Mouse (Mus musculus) midbrain, embryonic 11.5 days (tissue): ENCODE measurements at regions not wholly inside any gene's neighbourhood (a gene's known extent, or its start where the extent isn't known, plus 50 kb on each side); places are given as distances from the start of the nearest gene placed in this dataset.
A peak's percentile ranks its signal among the peaks of the same experiment; 100 is the strongest.

Experiments
- ATAC-seq: fragments of 200-750 bp; cut with Nextera tagmentation; 2 replicates; pipeline ENCODE4 v1.8.0; 2017; ENCODE audit warnings: moderate TSS enrichment, moderate library complexity; ENCODE audit not compliant: low FRiP score
- DNase-seq: peaks from one replicate; pipeline ENCODE4 v3.0.0; 2015; ENCODE audit warnings: low spot score; ENCODE audit errors: missing footprints
- H3K27ac ChIP-seq: fragments of 300-500 bp; sonication (generic); 2 replicates; pipeline ENCODE4 v1.5.1; 2014; ENCODE audit warnings: low read depth, low read length
- H3K27me3 ChIP-seq: fragments of 300-500 bp; sonication (generic); 2 replicates; pipeline ENCODE4 v1.6.1; 2014; ENCODE audit warnings: mild to moderate bottlenecking, low read length, moderate library complexity, mixed read lengths; ENCODE audit not compliant: control insufficient read depth, insufficient read depth
- H3K36me3 ChIP-seq: fragments of 300-500 bp; sonication (generic); 2 replicates; pipeline ENCODE4 v1.6.1; 2014; ENCODE audit warnings: mild to moderate bottlenecking, low read length, moderate library complexity, mixed read lengths; ENCODE audit not compliant: control insufficient read depth, insufficient read depth
- H3K4me1 ChIP-seq: fragments of 300-500 bp; sonication (generic); 2 replicates; pipeline ENCODE4 v1.6.1; 2014; ENCODE audit warnings: low read length; ENCODE audit not compliant: control insufficient read depth, insufficient read depth
- H3K4me2 ChIP-seq: fragments of 300-500 bp; sonication (generic); 2 replicates; pipeline ENCODE4 v1.6.1; 2014; ENCODE audit warnings: mild to moderate bottlenecking, moderate library complexity
- H3K4me3 ChIP-seq: fragments of 300-500 bp; sonication (generic); 2 replicates; pipeline ENCODE4 v1.5.1; 2014; ENCODE audit warnings: low read depth, low read length
- H3K9ac ChIP-seq: fragments of 300-500 bp; sonication (generic); 2 replicates; pipeline ENCODE4 v1.6.1; 2014; ENCODE audit warnings: low read length
- H3K9me3 ChIP-seq: fragments of 300-500 bp; sonication (generic); 2 replicates; pipeline ENCODE4 v1.6.1; 2016; ENCODE audit warnings: low read length; ENCODE audit not compliant: control insufficient read depth
- WGBS: fragments of 180-500 bp; shearing (Covaris S2); extraction: QIAGEN DNeasy Blood & Tissue Kit; methylation state at CpG from one replicate; pipeline ENCODE4 v1.1.7; 2014; 5-methylcytosine and 5-hydroxymethylcytosine counted together

- no peak overlapping the region for H3K4me2 ChIP-seq
- no peak overlapping the region for H3K4me3 ChIP-seq
- DNase-seq (no peak), ATAC-seq (no peak)
- H3K36me3 ChIP-seq, result no peaks in the 10 kb centered on the region
- WGBS, result 81% methylated on average over 3 of the region's 3 CpGs
- H3K4me1 ChIP-seq, result no peaks in the 10 kb centered on the region
- H3K27me3 ChIP-seq, result no peaks in the 10 kb centered on the region
- H3K27ac ChIP-seq, result no peak overlapping the region
- H3K9ac ChIP-seq, result no peak overlapping the region
- no peaks in the 10 kb centered on the region for H3K9me3 ChIP-seq
Observed at GRCm38 (mm10) chr13:43995623-43996022, 211.0 kb downstream of the Cd83 start.

GRCm38 (mm10) chr13:44001861-44002545, 217.4 kb downstream of the Cd83 start:
- no peak overlapping the region for H3K27ac ChIP-seq
- H3K4me2 ChIP-seq, result no peak overlapping the region
- H3K27me3 ChIP-seq, result no peaks in the 10 kb centered on the region
- H3K4me3 ChIP-seq, result no peak overlapping the region
- 64% methylated on average over 12 of the region's 12 CpGs for WGBS
- ATAC-seq (no peak), DNase-seq (no peak)
- H3K36me3 ChIP-seq, result no peaks in the 10 kb centered on the region
- peaks cover 2% of the 10 kb centered on the region; the same call in 1 of the 2 replicates for H3K4me1 ChIP-seq
- H3K9ac ChIP-seq, result no peak overlapping the region
- H3K9me3 ChIP-seq, result peaks cover 3% of the 10 kb centered on the region; the same call in 1 of the 2 replicates

GRCm38 (mm10) chr13:44012868-44013267, 228.3 kb downstream of the Cd83 start:
- no peak for ATAC-seq
- Histone ChIP-seq H3K4me1 (peaks cover under 1% of the 10 kb centered on the region; the same call in 1 of the 2 replicates), H3K9ac (no peak overlapping the region), H3K27ac (no peak overlapping the region), H3K4me2 (no peak overlapping the region), H3K4me3 (no peak overlapping the region), H3K27me3 (peaks cover 46% of the 10 kb centered on the region), H3K36me3 (no peaks in the 10 kb centered on the region), H3K9me3 (no peaks in the 10 kb centered on the region)
- 90% methylated on average over 2 of the region's 2 CpGs for WGBS
- no peak for DNase-seq

- H3K4me2 ChIP-seq, result peak overlapping the region; percentile 32
- WGBS, result 11% methylated on average over 8 of the region's 8 CpGs
- DNase-seq, result peak; percentile 93
- peaks cover 29% of the 10 kb centered on the region for H3K4me1 ChIP-seq
- no peak overlapping the region; the same call in 1 of the 2 replicates for H3K9ac ChIP-seq
- ATAC-seq, result peak; percentile 90
- H3K4me3 ChIP-seq, result no peak overlapping the region
- H3K27me3 ChIP-seq, result peaks cover 68% of the 10 kb centered on the region
- H3K9me3 ChIP-seq, result no peaks in the 10 kb centered on the region
- peak overlapping the region; percentile 47; the same call in 1 of the 2 replicates for H3K27ac ChIP-seq
- H3K36me3 ChIP-seq, result no peaks in the 10 kb centered on the region
Observed at GRCm38 (mm10) chr13:44018489-44019303, 234.1 kb downstream of the Cd83 start.

DNA sequence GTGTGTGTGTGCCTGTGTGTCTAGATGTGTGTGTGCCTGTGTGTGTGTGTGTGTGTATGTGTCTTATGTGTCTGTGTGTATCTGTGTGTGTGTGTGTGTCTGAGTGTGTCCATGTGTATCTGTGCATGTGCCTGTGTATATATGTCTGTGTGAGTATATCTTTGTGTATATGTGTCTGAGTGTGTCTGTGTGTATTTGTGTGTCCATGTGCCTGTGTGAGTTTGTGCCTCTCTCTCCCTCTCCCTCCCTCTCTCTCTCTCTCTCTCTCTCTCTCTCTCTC, 234.7 kb downstream of the Cd83 start:
- peaks cover 70% of the 10 kb centered on the region for H3K27me3 ChIP-seq

DNA sequence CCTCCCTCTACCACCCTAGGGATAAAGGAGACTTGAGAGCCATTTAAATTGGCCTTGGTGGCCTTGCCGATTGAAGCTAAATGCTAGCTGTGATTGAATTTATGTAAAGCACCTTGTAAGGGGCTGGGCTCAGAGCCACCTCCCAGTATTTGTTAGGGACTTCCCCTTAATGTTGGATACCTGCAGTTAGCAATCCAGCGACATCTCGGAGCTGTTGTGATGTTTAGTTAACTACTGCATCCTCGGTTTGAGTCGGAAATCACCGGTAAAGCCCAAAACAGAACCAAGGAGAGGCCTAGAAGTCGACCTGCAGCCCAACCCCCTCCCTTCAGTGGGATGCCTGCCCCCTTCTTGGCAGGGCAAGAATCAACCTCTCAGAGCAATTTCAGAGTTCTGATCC, 236.3 kb downstream of the Cd83 start:
- no peak overlapping the region for H3K4me2 ChIP-seq
- H3K9me3 ChIP-seq, result no peaks in the 10 kb centered on the region
- peaks cover 29% of the 10 kb centered on the region for H3K4me1 ChIP-seq
- 11% methylated on average over 7 of the region's 7 CpGs for WGBS
- peaks cover 69% of the 10 kb centered on the region for H3K27me3 ChIP-seq
- no peaks in the 10 kb centered on the region for H3K36me3 ChIP-seq
- H3K27ac ChIP-seq, result no peak overlapping the region
- H3K9ac ChIP-seq, result no peak overlapping the region
- no peak for DNase-seq
- no peak overlapping the region for H3K4me3 ChIP-seq
- ATAC-seq, result no peak

More for the DNA sequence above, 234.7 kb downstream of the Cd83 start:
- Histone ChIP-seq H3K4me1 (peaks cover 29% of the 10 kb centered on the region), H3K4me2 (no peak overlapping the region), H3K36me3 (no peaks in the 10 kb centered on the region), H3K4me3 (no peak overlapping the region), H3K9ac (no peak overlapping the region), H3K27ac (peak overlapping the region; percentile 47; the same call in 1 of the 2 replicates), H3K9me3 (no peaks in the 10 kb centered on the region)
- DNase-seq (no peak), ATAC-seq (no peak; the same call in 1 of the 2 replicates)

GRCm38 (mm10) chr13:44022106-44022505, 237.5 kb downstream of the Cd83 start:
- Histone ChIP-seq H3K27ac (no peak overlapping the region), H3K4me3 (no peak overlapping the region), H3K27me3 (peaks cover 59% of the 10 kb centered on the region), H3K36me3 (no peaks in the 10 kb centered on the region), H3K9ac (no peak overlapping the region), H3K4me1 (peaks cover 29% of the 10 kb centered on the region), H3K9me3 (no peaks in the 10 kb centered on the region), H3K4me2 (no peak overlapping the region)
- WGBS, result 55% methylated on average over 10 of the region's 10 CpGs
- DNase-seq (no peak), ATAC-seq (no peak)

DNA sequence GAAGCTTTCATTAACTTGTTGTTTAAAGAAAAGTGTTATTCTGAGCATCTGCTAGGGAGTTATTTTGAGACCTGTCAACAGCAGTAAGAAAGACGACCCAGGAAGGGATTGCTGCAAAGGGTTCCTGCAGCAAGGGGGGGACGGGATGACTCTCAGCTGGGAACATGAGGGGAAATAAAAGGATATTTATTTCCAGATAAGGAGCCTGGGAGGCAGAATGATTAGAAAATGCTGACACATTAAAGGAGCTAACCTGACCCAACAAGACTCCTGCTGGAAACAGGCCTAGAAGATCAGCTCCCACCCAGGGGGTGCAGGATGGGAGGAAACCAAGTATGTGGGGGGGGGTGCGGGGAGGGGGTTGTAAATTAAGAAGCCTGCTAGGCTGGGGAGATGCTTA, 240.0 kb downstream of the Cd83 start:
- DNase-seq, result no peak
- no peaks in the 10 kb centered on the region for H3K9me3 ChIP-seq
- H3K27ac ChIP-seq, result no peak overlapping the region
- no peak overlapping the region for H3K4me3 ChIP-seq
- H3K4me2 ChIP-seq, result no peak overlapping the region
- H3K9ac ChIP-seq, result no peak overlapping the region
- WGBS, result 58% methylated on average over 3 of the region's 3 CpGs
- peaks cover 12% of the 10 kb centered on the region for H3K4me1 ChIP-seq
- H3K27me3 ChIP-seq, result peaks cover 46% of the 10 kb centered on the region
- ATAC-seq, result no peak
- no peaks in the 10 kb centered on the region for H3K36me3 ChIP-seq
